Mouse (Mus musculus): ENCODE data around the gene Gas7.

GRCm38 (mm10) chr11:67515912-67516305 lies 60.7 kb downstream of the Gas7 start:
- TF ChIP-seq POLR2A (IDR thresholded peaks at IDR 0.05; ENCODE audit: insufficient read depth, low read depth, low read length): no peak
- TF ChIP-seq CTCF (IDR thresholded peaks at IDR 0.05): no peak
- no peak for TF ChIP-seq EP300 (IDR thresholded peaks at IDR 0.05; ENCODE audit: insufficient read depth, low read depth, low read length)

All from heart, adult 2 months (tissue).